Mouse (Mus musculus) spleen, adult 2 months (tissue): ENCODE data around the gene Runx2. TPM values are rescaled to one million over a fixed set of nuclear protein-coding genes. Genes with fewer than 3 reads are reported as not detected.

ENCODE experiments used
- DNase-seq, 2 experiments: peaks; one replicate each; pipeline versions ENCODE4 v3.0.0 to v3.0.0-alpha.2; 2012 to 2021; ENCODE audit warnings: low spot score in 2 of 2, low read depth in 1 of 2
- H3K27ac ChIP-seq: fragments of 200-500 bp; 2 replicates; pipeline ENCODE4 v1.5.1; 2012; ENCODE audit warnings: low read length, inconsistent platforms; ENCODE audit not compliant: insufficient read depth
- H3K27me3 ChIP-seq: fragments of 200-500 bp; 2 replicates; pipeline ENCODE4 v1.6.1; 2012; ENCODE audit warnings: mild to moderate bottlenecking, moderate library complexity, low read length, inconsistent platforms; ENCODE audit not compliant: control insufficient read depth, insufficient read depth
- H3K36me3 ChIP-seq: fragments of 200-500 bp; 2 replicates; pipeline ENCODE4 v1.6.1; 2012; ENCODE audit warnings: mild to moderate bottlenecking, low read length, inconsistent platforms; ENCODE audit not compliant: control insufficient read depth, insufficient read depth
- H3K4me1 ChIP-seq: fragments of 200-500 bp; 2 replicates; pipeline ENCODE4 v1.6.1; 2011; ENCODE audit warnings: inconsistent platforms; ENCODE audit not compliant: control insufficient read depth, insufficient read depth, insufficient read length
- H3K4me3 ChIP-seq: fragments of 200-500 bp; 2 replicates; pipeline ENCODE4 v1.5.1; 2011; ENCODE audit warnings: mild to moderate bottlenecking, inconsistent platforms; ENCODE audit not compliant: insufficient read depth, insufficient read length; ENCODE audit errors: extremely low read depth
- CTCF ChIP-seq: fragments of 200-500 bp; IDR thresholded peaks from 2 replicates; pipeline ENCODE4 v1.5.1; 2011; ENCODE audit warnings: mild to moderate bottlenecking, inconsistent platforms; ENCODE audit not compliant: insufficient read depth, insufficient read length, insufficient replicate concordance; ENCODE audit errors: extremely low read depth
- POLR2A ChIP-seq: fragments of 200-500 bp; IDR thresholded peaks from 2 replicates; pipeline ENCODE4 v1.6.1; 2011; ENCODE audit warnings: low read depth, low read length, inconsistent platforms
- WGBS: fragments of 180-500 bp; shearing (Covaris S2); methylation state at CpG from one replicate; pipeline ENCODE4 v1.1.7; 2018; 5-methylcytosine and 5-hydroxymethylcytosine counted together
- polyA plus RNA-seq: library from polyadenylated mRNA; depleted of rRNA; stranded (reverse); fragments of >200 nt; gene quantifications from 2 replicates; pipeline ENCODE4 v1.2.3, GENCODE M21; 2012

Gene Runx2
- polyA plus RNA-seq, 1 experiment: 11.1 TPM

DNA sequence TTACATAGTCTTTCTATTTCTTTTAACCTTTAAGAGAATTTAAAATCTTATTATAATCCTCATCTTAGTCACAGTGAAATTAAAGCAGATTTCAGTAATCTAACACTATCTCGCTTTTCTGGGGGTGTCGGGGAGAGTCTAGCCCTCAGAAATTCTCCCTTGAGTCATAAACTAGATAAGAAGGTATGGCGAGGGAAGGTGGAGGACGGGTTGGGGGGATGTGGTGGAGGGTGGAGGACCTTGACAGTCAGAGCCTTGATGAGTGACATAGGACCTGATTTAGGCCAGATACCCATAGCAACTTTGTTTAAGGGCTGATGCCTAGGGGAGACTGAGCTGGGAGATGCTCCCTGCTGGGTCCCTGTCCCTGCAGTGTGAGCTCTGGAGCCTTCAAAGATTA lies 205.7 kb downstream of the Runx2 start:
- no peak for DNase-seq
- H3K36me3 ChIP-seq: no peaks in the 10 kb centered on the region
- TF ChIP-seq CTCF (no peak), POLR2A (no peak)
- no peak overlapping the region for H3K4me3 ChIP-seq
- no peaks in the 10 kb centered on the region for H3K4me1 ChIP-seq
- H3K27me3 ChIP-seq: no peaks in the 10 kb centered on the region
- no peak overlapping the region for H3K27ac ChIP-seq
- WGBS: 75% methylated on average over 4 of the region's 4 CpGs

DNA sequence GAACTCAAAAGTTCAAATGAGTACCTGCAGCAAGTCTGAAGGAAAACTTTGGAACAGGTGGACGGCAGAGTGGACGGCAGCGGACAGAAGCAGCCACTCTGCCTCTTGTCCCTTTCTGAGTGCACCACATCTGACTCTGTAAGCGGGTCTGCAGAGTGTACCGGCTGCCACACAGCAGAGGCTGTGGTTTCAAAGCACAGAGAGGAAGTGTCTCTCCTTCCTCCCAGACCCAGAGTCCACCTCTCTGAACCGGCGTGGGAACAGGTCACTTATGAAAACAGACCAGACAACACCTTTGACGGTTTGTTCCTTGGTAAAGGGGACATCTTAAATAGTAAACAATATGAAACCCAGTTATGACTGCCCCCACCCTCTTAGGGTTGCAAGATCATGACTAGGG lies 207.2 kb downstream of the Runx2 start:
- no peak overlapping the region for H3K4me3 ChIP-seq
- no peak for TF ChIP-seq POLR2A
- TF ChIP-seq CTCF: no peak
- no peaks in the 10 kb centered on the region for H3K4me1 ChIP-seq
- H3K27ac ChIP-seq: no peak overlapping the region
- DNase-seq: no peak
- WGBS: 23% methylated on average over 8 of the region's 8 CpGs
- no peaks in the 10 kb centered on the region for H3K27me3 ChIP-seq
- no peaks in the 10 kb centered on the region for H3K36me3 ChIP-seq

DNA sequence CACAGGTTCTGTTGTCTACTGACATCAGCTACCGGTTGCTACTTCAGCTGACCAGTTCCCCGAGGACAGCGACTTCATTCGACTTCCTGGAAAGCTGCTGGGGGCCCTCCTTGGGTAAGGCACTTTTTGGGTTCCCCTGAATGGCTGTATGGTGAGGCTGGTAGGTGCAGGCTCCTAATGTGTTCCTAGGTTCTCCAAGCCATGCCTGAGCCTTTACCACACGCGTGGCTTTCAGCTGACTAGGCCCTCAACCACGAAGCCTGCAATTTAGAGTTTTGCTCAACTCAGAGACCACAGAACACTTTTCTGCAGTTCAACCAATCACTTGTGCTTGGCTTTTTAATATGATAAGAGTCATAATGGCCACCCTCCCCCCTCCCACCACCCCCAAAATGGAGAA lies 208.4 kb downstream of the Runx2 start:
- H3K27me3 ChIP-seq: no peaks in the 10 kb centered on the region
- no peaks in the 10 kb centered on the region for H3K36me3 ChIP-seq
- 47% methylated on average over 7 of the region's 7 CpGs for WGBS
- no peak overlapping the region for H3K4me3 ChIP-seq
- H3K27ac ChIP-seq: no peak overlapping the region
- no peak for DNase-seq
- no peaks in the 10 kb centered on the region for H3K4me1 ChIP-seq
- no peak for TF ChIP-seq CTCF
- no peak for TF ChIP-seq POLR2A

DNA sequence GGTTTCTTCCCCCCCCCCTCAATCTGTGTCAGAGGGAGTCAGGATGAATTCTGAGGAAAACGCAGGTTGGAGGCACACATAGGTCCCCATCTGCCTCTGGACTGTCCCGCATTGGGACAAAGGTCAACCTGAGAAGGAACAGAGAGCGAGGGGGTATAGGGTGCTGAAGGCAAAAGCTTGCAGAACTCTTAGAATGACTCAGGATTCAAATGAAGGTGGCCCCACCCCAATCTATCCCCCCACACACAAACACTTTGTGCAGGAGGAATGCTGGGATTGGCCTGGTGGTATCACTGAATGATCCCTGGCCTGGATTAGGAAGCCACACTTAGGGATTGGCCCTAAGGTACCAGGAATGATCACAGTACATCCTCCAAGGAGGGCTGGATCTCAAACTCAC lies 208.8 kb downstream of the Runx2 start:
- no peak for DNase-seq
- WGBS: 92% methylated on average over 3 of the region's 3 CpGs
- no peak overlapping the region for H3K27ac ChIP-seq
- H3K27me3 ChIP-seq: no peaks in the 10 kb centered on the region
- H3K36me3 ChIP-seq: no peaks in the 10 kb centered on the region
- H3K4me1 ChIP-seq: no peaks in the 10 kb centered on the region
- H3K4me3 ChIP-seq: no peak overlapping the region
- no peak for TF ChIP-seq CTCF
- TF ChIP-seq POLR2A: no peak

DNA sequence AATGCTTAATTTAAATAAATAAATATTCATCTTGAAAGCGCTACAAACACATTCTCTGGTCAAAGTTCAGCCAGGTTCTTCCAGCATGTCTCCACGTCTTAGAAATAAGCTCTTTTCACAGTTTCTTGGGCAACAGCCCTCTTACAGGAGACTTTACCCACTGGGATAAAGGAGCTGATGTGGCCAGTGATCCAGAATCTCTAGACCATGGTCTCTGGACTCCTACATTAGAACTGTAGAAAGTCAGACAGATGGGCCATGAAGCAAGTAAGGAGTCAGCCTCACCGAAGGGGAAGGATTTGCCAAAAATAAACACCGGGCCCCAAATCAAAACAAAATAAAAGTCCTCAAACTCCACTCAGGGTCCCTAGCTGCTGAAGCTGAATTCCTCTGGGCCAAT lies 211.4 kb downstream of the Runx2 start:
- Histone ChIP-seq H3K4me3 (no peak overlapping the region), H3K27ac (no peak overlapping the region), H3K36me3 (no peaks in the 10 kb centered on the region), H3K4me1 (no peaks in the 10 kb centered on the region), H3K27me3 (no peaks in the 10 kb centered on the region)
- WGBS: 80% methylated on average over 4 of the region's 4 CpGs
- no peak for DNase-seq
- TF ChIP-seq POLR2A (no peak), CTCF (no peak)

DNA sequence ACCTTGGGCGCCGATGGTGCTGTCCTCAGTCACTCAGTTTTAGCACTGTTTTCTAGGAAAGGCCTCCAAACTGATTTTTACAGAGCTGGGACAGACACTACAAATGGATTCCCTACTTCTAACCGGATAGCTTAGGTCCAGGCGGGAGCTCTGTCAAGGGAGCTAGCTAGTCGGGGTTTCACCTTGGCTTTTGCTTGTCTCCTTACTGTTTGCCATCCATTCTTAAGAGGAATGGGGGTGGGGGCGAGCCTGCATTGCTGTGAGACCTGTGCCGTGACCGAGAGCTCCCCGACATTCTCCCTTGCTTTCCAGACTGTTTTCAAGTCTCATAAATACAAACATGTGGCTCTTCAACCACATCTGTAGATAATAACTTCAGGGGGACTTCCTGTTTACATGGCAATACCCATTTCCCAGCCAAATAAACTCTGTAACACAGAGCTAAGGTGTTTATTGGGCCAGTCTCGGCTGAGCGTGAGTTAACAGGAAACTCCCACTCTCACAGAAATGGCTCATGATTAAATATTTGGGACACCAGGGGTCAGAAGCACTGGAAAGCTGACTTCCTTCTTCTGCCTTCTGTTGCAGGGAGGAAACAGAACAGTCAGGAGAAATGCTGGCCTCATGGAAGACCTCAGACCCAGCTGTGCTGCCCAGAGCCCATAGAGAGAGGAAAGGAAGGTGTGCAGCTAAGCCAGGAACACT lies 213.1 kb downstream of the Runx2 start:
- no peak for TF ChIP-seq CTCF
- TF ChIP-seq POLR2A: no peak
- Histone ChIP-seq H3K36me3 (no peaks in the 10 kb centered on the region), H3K4me1 (no peaks in the 10 kb centered on the region), H3K27me3 (no peaks in the 10 kb centered on the region), H3K4me3 (no peak overlapping the region), H3K27ac (no peak overlapping the region)
- 84% methylated on average over 11 of the region's 11 CpGs for WGBS
- DNase-seq: no peak

DNA sequence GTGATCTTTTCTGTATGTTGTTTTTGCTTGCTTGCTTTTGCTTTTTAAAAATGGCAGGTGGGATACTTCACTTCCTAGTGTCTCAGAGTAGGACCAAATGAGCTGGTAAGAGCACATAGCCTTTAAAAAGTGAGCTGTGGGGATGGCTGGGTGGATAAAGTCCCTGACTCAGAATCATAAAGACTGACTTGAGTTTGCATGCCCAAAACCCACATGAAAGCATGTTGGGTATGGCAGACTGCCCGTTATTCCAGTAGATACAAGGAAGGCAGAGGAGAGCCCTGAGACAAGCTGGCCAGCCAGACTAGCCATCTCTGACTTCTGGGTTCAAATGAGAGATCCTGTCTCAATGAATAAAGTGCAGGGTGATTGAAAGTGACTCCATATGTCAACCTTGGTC lies 214.7 kb downstream of the Runx2 start:
- Histone ChIP-seq H3K27me3 (no peaks in the 10 kb centered on the region), H3K27ac (no peak overlapping the region), H3K36me3 (no peaks in the 10 kb centered on the region), H3K4me1 (no peaks in the 10 kb centered on the region), H3K4me3 (no peak overlapping the region)
- TF ChIP-seq POLR2A (no peak), CTCF (no peak)
- WGBS: 56% methylated on average over 1 of the region's 1 CpGs
- DNase-seq: no peak
